Mouse (Mus musculus) heart, embryonic 11.5 days (tissue): ENCODE data around the gene Pced1b. TPM values are rescaled to one million over a fixed set of nuclear protein-coding genes. Genes with fewer than 3 reads are reported as not detected.

ENCODE experiments used
- ATAC-seq: fragments of 200-750 bp; cut with Nextera tagmentation; replicated peaks from 2 replicates; pipeline ENCODE4 v1.8.0; 2017; ENCODE audit warnings: moderate library complexity; ENCODE audit not compliant: insufficient number of reproducible peaks, low FRiP score, low TSS enrichment
- H3K27ac ChIP-seq: fragments of 300-500 bp; sonication (generic); 2 replicates; pipeline ENCODE4 v1.5.1; 2014; ENCODE audit warnings: mild to moderate bottlenecking, low read depth, low read length
- H3K27me3 ChIP-seq: fragments of 300-500 bp; sonication (generic); 2 replicates; pipeline ENCODE4 v1.6.1; 2014; ENCODE audit warnings: mild to moderate bottlenecking, low read length, mixed read lengths; ENCODE audit not compliant: control insufficient read depth, insufficient read depth
- H3K36me3 ChIP-seq: fragments of 300-500 bp; sonication (generic); 2 replicates; pipeline ENCODE4 v1.6.1; 2014; ENCODE audit warnings: mild to moderate bottlenecking, low read length, moderate library complexity, mixed read lengths; ENCODE audit not compliant: control insufficient read depth, insufficient read depth
- H3K4me1 ChIP-seq: fragments of 300-500 bp; sonication (generic); 2 replicates; pipeline ENCODE4 v1.6.1; 2014; ENCODE audit warnings: low read length; ENCODE audit not compliant: control insufficient read depth, insufficient read depth
- H3K4me2 ChIP-seq: fragments of 300-500 bp; sonication (generic); 2 replicates; pipeline ENCODE4 v1.6.1; 2014; ENCODE audit warnings: mild to moderate bottlenecking, moderate library complexity
- H3K4me3 ChIP-seq: fragments of 300-500 bp; sonication (generic); 2 replicates; pipeline ENCODE4 v1.5.1; 2014; ENCODE audit warnings: low read depth, low read length
- H3K9ac ChIP-seq: fragments of 300-500 bp; sonication (generic); 2 replicates; pipeline ENCODE4 v1.6.1; 2014; ENCODE audit warnings: mild to moderate bottlenecking, low read depth, low read length, moderate library complexity
- H3K9me3 ChIP-seq: fragments of 300-500 bp; sonication (generic); replicated peaks from 2 replicates; pipeline ENCODE4 v1.6.1; 2016; ENCODE audit warnings: low read length; ENCODE audit not compliant: control insufficient read depth
- WGBS: fragments of 180-500 bp; shearing (Covaris S2); extraction: QIAGEN DNeasy Blood & Tissue Kit; methylation state at CpG from one replicate; pipeline ENCODE4 v1.1.7; 2014; ENCODE audit not compliant: insufficient replicate concordance; 5-methylcytosine and 5-hydroxymethylcytosine counted together
- polyA plus RNA-seq: library from polyadenylated mRNA; unstranded; fragments of >200 nt; fragmentation: Nextera tagmentation; extraction: Ambion mirVana; gene quantifications from 2 replicates; pipeline ENCODE4 v1.2.1, GENCODE M21; 2014

Gene Pced1b
- polyA plus RNA-seq, 1 experiment from 2014 or later: 3.4 TPM

GRCm38 (mm10) chr15:97332582-97332981, 85.7 kb downstream of the Pced1b start:
- H3K4me2 ChIP-seq: no peak overlapping the region
- no peak overlapping the region for H3K4me3 ChIP-seq
- H3K9ac ChIP-seq: no peak overlapping the region
- no peaks in the 10 kb centered on the region for H3K36me3 ChIP-seq
- no peak overlapping the region for H3K27ac ChIP-seq
- WGBS: 66% methylated on average over 9 of the region's 9 CpGs
- no peak for ATAC-seq
- H3K9me3 ChIP-seq: no peaks in the 10 kb centered on the region
- H3K4me1 ChIP-seq: no peaks in the 10 kb centered on the region
- no peaks in the 10 kb centered on the region for H3K27me3 ChIP-seq

GRCm38 (mm10) chr15:97337636-97338352, 90.9 kb downstream of the Pced1b start:
- H3K4me1 ChIP-seq: peaks cover 9% of the 10 kb centered on the region; the same call in 1 of the 2 replicates
- no peaks in the 10 kb centered on the region for H3K27me3 ChIP-seq
- H3K27ac ChIP-seq: no peak overlapping the region
- ATAC-seq: no peak
- peaks cover 3% of the 10 kb centered on the region; the same call in 1 of the 2 replicates for H3K9me3 ChIP-seq
- WGBS: 30% methylated on average over 14 of the region's 14 CpGs
- peak overlapping the region; percentile 58; the same call in 1 of the 2 replicates for H3K9ac ChIP-seq
- peak overlapping the region; percentile 70 for H3K4me2 ChIP-seq
- H3K36me3 ChIP-seq: no peaks in the 10 kb centered on the region
- peak overlapping the region; percentile 36 for H3K4me3 ChIP-seq

GRCm38 (mm10) chr15:97338377-97339060, 91.6 kb downstream of the Pced1b start:
- ATAC-seq: no peak
- Histone ChIP-seq H3K9me3 (peaks cover 3% of the 10 kb centered on the region; the same call in 1 of the 2 replicates), H3K4me1 (peaks cover 9% of the 10 kb centered on the region; the same call in 1 of the 2 replicates), H3K27ac (no peak overlapping the region), H3K4me2 (peak overlapping the region; percentile 70), H3K9ac (peak overlapping the region; percentile 58), H3K27me3 (no peaks in the 10 kb centered on the region), H3K4me3 (peak overlapping the region; percentile 36), H3K36me3 (no peaks in the 10 kb centered on the region)
- 9% methylated on average over 17 of the region's 17 CpGs for WGBS

GRCm38 (mm10) chr15:97342336-97342735, 95.4 kb downstream of the Pced1b start:
- Histone ChIP-seq H3K4me2 (no peak overlapping the region), H3K27me3 (0 out of 2 replicates have a peak, but pooled peaks cover 2% of the 10 kb centered on the region), H3K4me1 (peaks cover 9% of the 10 kb centered on the region; the same call in 1 of the 2 replicates), H3K27ac (no peak overlapping the region), H3K9ac (no peak overlapping the region), H3K4me3 (no peak overlapping the region), H3K36me3 (no peaks in the 10 kb centered on the region), H3K9me3 (peaks cover 3% of the 10 kb centered on the region; the same call in 1 of the 2 replicates)
- ATAC-seq: no peak
- WGBS: 88% methylated on average over 9 of the region's 9 CpGs

- Histone ChIP-seq H3K9ac (no peak overlapping the region), H3K27ac (no peak overlapping the region), H3K27me3 (0 out of 2 replicates have a peak, but pooled peaks cover 6% of the 10 kb centered on the region), H3K4me3 (no peak overlapping the region), H3K4me1 (peaks cover 8% of the 10 kb centered on the region; the same call in 1 of the 2 replicates), H3K36me3 (no peaks in the 10 kb centered on the region), H3K9me3 (peaks cover 3% of the 10 kb centered on the region; the same call in 1 of the 2 replicates), H3K4me2 (no peak overlapping the region)
- no peak for ATAC-seq
- WGBS: 72% methylated on average over 8 of the region's 8 CpGs
These were observed 96.0 kb downstream of the Pced1b start for GRCm38 (mm10) chr15:97342945-97343344.

GRCm38 (mm10) chr15:97343921-97344320, 97.0 kb downstream of the Pced1b start:
- H3K4me3 ChIP-seq: no peak overlapping the region
- no peak overlapping the region for H3K4me2 ChIP-seq
- H3K27me3 ChIP-seq: 0 out of 2 replicates have a peak, but pooled peaks cover 6% of the 10 kb centered on the region
- peaks cover 3% of the 10 kb centered on the region; the same call in 1 of the 2 replicates for H3K4me1 ChIP-seq
- no peak overlapping the region for H3K9ac ChIP-seq
- no peaks in the 10 kb centered on the region for H3K36me3 ChIP-seq
- ATAC-seq: no peak
- no peak overlapping the region for H3K27ac ChIP-seq
- peaks cover 3% of the 10 kb centered on the region; the same call in 1 of the 2 replicates for H3K9me3 ChIP-seq
- 82% methylated on average over 9 of the region's 9 CpGs for whole genome bisulfite sequencing

- Histone ChIP-seq H3K4me1 (no peaks in the 10 kb centered on the region), H3K27me3 (0 out of 2 replicates have a peak, but pooled peaks cover 6% of the 10 kb centered on the region), H3K9ac (no peak overlapping the region), H3K4me2 (no peak overlapping the region), H3K27ac (no peak overlapping the region), H3K9me3 (peaks cover 3% of the 10 kb centered on the region; the same call in 1 of the 2 replicates), H3K36me3 (no peaks in the 10 kb centered on the region), H3K4me3 (no peak overlapping the region)
- WGBS: 78% methylated on average over 9 of the region's 9 CpGs
- ATAC-seq: no peak
These were observed 98.2 kb downstream of the Pced1b start for GRCm38 (mm10) chr15:97345110-97345509.

GRCm38 (mm10) chr15:97345917-97346316, 99.0 kb downstream of the Pced1b start:
- Histone ChIP-seq H3K4me1 (peaks cover 3% of the 10 kb centered on the region; the same call in 1 of the 2 replicates), H3K27me3 (0 out of 2 replicates have a peak, but pooled peaks cover 6% of the 10 kb centered on the region), H3K27ac (no peak overlapping the region), H3K4me2 (no peak overlapping the region), H3K36me3 (no peaks in the 10 kb centered on the region), H3K9me3 (peaks cover 3% of the 10 kb centered on the region; the same call in 1 of the 2 replicates), H3K4me3 (no peak overlapping the region), H3K9ac (no peak overlapping the region)
- ATAC-seq: no peak
- 75% methylated on average over 6 of the region's 6 CpGs for WGBS
